Mouse (Mus musculus): ENCODE results near the gene Fbxl7. TPM values are rescaled to one million over a fixed set of nuclear protein-coding genes. Genes with fewer than 3 reads are reported as not detected.
"Not testable (repeated sequence)": the region's sequence is repeated elsewhere in the genome, so short reads cannot be mapped to it uniquely, and the experiment has no call there.

Fbxl7 gene
- total RNA-seq, 2 experiments from 2014 or later: 3.1 to 3.4 TPM

- intact Hi-C loops (cut with DNase I): no loop called here
- no peak for DNase-seq (ENCODE audit: low spot score)
Observed at GRCm38 (mm10) chr15:26831141-26831540, 64.2 kb downstream of the Fbxl7 start.

DNA sequence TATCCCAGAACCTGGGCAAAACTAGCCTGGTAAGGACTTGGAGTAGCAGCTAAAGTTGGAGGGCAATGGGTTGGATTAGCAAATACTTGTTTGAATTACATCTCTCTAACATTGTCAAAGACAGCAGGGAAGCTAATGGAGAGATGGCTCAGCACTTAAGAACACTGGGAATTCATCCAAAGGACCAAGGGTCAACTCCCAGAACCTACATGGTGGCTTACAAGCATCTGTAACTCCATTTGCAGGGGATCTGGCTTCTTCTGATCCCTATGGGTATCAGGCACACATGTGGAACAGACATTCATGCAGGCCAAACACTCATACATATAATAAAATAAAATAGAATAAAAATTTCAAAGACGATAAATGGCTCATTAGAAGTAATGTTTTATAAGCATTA is 78.4 kb downstream of the Fbxl7 start:
- DNase-seq (ENCODE audit: low spot score): no peak
- intact Hi-C loops (cut with DNase I): no loop called here

- DNase-seq (ENCODE audit: low spot score): no peak
- intact Hi-C loops (cut with DNase I): no loop called here
Observed at GRCm38 (mm10) chr15:26812856-26813255, 82.5 kb downstream of the Fbxl7 start.

DNA sequence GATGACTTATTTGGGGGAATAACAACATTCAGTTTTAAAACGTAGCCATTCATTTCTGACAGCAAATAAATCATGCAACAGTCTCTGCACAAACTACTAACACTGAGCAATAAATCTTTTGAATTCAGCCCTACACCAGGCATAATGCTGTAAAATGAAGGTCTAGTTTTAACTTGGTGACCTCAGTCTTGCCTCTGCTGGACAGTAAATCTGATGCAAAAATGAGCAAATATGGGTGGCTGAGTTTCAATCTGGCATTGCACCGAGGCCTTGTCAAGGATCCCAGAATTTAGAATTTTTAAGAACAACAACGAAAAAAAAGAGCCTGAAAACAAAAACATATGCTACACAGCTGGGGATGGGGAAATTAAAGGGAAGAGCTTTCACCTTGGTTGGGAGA is 85.8 kb downstream of the Fbxl7 start:
- no peak for DNase-seq (ENCODE audit: low spot score)
- intact Hi-C loops (cut with DNase I): no loop called here

GRCm38 (mm10) chr15:26804046-26804445 is 91.3 kb downstream of the Fbxl7 start:
- intact Hi-C loops (cut with DNase I): loop anchor here (5.0 kb wide), 1 partner anchor 38 kb away; no protein-coding TSS in a partner anchor
- DNase-seq (ENCODE audit: low spot score): no peak

DNA sequence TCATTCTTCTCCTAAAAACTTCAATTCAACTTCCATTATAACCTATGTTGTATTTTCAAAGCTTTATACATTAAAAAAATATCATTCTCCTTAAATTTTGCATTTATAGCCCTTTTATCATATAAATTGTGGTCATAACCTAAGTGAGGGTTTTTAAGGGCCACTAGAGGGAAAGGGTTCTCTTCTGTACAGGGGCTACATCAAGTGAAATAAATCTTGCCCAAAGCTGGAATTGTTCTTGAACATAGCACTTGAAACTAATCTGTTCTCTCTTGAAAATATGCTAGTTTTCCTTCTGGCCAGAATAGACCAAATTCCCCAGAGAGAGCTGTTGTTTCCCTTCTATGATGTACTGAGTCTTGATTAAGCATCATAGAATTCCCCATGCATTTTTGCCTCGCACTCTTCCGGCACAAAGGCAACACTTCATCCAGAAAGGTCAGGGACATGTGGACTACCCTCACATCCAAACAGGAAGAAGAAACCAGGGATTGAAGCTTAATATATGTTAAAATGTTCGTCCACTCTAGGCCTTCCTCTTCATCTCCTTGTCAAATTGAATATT is 95.8 kb downstream of the Fbxl7 start:
- DNase-seq (ENCODE audit: low spot score): no peak
- intact Hi-C loops (cut with DNase I): loop anchor here (5.0 kb wide), 1 partner anchor 43 kb away; no protein-coding TSS in a partner anchor

- intact Hi-C loops (cut with DNase I): no loop called here
- no peak for DNase-seq (ENCODE audit: low spot score)
Observed at GRCm38 (mm10) chr15:26795937-26796336, 99.4 kb downstream of the Fbxl7 start.

DNA sequence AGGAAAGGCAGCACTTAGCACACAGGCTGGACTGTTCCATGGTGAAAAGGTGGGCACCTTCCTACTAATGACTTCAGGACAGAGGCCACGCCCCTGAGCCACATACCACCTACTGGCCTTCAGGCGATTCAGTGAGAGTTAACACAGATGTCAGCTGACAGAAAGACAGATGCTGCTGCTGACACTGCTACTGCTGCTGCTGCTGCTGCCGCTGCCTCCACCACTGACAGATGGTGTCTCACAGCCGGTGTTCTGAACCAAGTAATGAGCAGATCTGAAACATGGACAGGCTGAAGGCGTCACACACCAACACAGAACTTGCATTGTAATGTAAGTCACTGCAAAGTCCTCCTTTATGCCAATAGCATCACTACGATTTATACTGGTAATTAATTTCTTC is 99.9 kb downstream of the Fbxl7 start:
- DNase-seq (ENCODE audit: low spot score): no peak
- intact Hi-C loops (cut with DNase I): no loop called here

- intact Hi-C loops (cut with DNase I): no loop called here
- DNase-seq (ENCODE audit: low spot score): no peak
Observed at GRCm38 (mm10) chr15:26787148-26787547, 108.2 kb downstream of the Fbxl7 start.

GRCm38 (mm10) chr15:26780557-26780956 is 114.8 kb downstream of the Fbxl7 start:
- DNase-seq (ENCODE audit: low spot score): no peak
- intact Hi-C loops (cut with DNase I): no loop called here

DNA sequence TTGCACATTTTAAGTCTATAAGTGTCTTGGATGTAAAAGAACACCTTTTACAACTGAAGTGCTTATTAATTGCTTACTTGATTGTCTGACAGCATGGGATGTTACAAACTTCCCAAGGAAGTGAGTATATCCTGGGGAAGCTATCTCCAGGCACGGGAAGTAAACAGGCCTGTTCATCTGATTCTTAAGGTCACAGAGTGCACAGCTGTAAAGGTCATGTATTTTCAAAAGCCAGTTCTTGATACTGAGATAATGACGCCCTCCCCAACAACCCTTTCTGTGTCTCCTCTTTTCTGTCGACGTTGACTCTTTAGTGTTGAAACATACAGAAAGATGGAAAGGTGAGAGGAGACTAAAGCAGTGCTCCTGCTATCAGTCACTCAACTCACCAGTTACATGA is 116.3 kb downstream of the Fbxl7 start:
- DNase-seq (ENCODE audit: low spot score): no peak
- intact Hi-C loops (cut with DNase I): no loop called here

- no peak for DNase-seq (ENCODE audit: low spot score)
- intact Hi-C loops (cut with DNase I): no loop called here
Observed at GRCm38 (mm10) chr15:26775720-26776119, 119.7 kb downstream of the Fbxl7 start.

- DNase-seq (ENCODE audit: low spot score): no peak
- intact Hi-C loops (cut with DNase I): no loop called here
Observed at GRCm38 (mm10) chr15:26774895-26775294, 120.5 kb downstream of the Fbxl7 start.

DNA sequence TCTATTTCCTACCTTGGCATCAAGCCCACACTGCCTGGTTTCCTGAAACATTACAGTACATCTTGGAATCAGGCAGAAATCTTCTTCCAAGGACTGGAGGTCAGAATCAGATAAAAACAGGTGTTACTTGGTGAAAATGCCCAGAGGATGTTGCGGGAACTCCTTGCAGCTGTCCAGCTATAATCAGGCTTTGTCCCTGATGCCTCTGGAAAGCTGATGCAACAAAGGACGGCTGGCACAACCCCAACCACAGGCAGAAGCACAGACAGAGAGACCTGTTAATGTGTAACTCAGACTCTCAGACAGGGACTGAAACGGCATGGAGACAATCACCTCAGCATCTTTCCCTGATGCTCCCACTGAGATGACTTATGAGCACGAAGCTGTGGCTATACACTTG is 133.7 kb downstream of the Fbxl7 start:
- intact Hi-C loops (cut with DNase I): no loop called here
- DNase-seq (ENCODE audit: low spot score): no peak

DNA sequence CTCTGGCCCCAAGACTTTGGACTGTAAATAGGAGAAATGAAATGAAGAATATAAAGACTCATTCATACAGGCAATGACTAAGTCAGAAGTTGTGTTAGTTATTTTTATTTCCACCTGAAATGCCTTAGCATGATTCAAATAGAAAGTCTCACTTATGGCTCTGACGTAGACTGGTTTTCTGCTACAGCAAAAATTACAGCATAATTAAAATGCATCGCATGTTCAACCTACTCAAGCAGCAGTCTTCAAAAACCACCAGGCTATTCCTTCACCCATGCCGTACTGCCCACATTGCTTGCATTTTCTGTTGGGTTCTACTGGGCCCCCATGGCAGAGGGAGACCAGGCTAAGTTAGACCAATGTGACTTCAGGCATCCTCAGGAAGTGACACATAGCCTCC is 146.9 kb downstream of the Fbxl7 start:
- DNase-seq (ENCODE audit: low spot score): no peak
- intact Hi-C loops (cut with DNase I): loop anchor here (10.0 kb wide), 1 partner anchor 754 kb away; no protein-coding TSS in a partner anchor

DNA sequence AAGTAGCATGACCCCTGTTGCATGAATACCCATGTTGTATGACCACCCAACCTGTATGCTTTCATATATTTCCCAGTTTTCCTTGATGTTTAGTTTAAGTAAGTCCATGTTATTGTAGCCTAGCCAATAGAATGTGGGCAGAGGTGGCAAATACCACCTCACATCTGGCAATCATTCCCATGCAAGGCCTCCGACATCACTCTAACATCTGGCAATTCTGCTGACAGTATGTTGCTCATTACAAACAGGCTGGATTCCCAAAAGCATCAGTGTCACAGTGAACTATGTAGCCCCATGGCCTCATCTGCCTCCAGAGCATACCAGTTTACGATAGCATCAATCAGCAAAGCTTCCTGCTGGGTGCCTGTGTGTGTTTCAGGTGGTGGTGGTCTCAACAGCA is 163.0 kb downstream of the Fbxl7 start:
- intact Hi-C loops (cut with DNase I): no loop called here
- DNase-seq (ENCODE audit: low spot score): no peak

DNA sequence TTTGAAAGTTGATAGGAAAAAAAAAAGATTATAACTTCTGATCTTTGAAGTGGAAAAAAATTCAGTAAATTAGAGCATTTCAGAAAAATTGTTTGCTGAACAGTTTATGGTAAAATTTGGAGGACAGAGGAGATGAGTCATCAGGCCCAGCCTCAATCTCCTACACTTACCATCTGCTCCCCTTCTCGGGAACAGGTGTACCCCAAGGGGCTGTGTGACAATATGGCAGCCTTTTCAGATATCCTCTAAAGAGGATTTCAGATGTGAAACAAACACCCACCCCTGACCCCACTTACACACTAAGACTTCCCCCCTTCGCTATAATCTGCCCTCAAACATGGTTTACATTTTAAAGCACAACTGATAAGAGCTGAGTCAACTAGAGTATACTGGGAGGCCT is 164.6 kb downstream of the Fbxl7 start:
- no peak for DNase-seq (ENCODE audit: low spot score)
- intact Hi-C loops (cut with DNase I): no loop called here

GRCm38 (mm10) chr15:26729341-26729740 is 166.0 kb downstream of the Fbxl7 start:
- DNase-seq (ENCODE audit: low spot score); intact Hi-C loops (cut with DNase I): not testable (repeated sequence)

DNA sequence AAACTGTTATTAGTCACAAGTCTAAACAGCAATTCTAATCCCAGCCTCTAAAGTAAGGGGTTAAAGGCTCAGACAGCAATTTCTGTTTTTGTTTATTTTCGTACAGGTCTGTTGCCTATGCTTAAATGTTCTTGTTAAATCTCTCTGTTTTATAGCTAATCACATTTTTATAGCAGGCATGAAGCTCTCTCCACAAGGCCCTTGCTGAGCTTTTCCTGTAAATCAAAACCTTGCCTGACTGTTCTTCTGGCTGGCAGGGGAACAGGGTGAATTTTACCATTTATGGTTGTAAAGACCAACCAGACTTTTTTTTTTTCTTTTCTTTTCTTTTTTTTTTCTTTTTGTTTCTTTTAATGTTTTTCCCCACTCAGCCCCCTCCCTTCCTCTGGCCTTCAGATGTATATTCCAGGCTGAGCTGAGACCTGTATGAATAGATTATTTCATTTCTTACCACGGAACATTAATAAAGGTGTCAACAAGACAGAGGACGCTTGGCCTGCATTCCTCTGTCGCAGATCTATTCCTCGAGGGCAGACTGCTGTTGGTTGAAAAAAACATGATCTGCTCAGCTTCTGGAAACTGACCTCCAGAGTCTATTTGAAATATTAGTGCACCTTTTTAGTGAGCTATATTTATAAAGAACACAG is 176.9 kb downstream of the Fbxl7 start:
- intact Hi-C loops (cut with DNase I): no loop called here
- no peak for DNase-seq (ENCODE audit: low spot score)

DNA sequence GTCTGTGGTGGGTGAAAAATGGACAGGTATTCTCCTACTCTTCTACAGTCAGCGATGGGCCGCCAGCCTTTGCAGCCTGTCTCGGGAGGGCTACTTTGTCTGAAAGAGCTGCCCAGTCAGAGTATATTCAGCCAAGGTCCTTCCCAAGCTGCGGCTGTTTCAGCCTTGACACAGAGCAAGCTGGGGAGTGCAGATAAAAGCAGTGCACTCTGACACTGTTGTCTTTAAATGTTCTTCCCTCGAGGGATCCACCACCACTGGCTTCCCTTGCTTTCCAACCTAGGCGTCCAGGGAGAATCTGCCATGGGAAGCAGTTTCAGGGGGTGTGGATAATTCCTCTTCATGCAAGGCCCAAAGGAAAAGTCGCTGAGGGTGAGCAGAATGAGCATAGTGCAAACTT is 177.4 kb downstream of the Fbxl7 start:
- no peak for DNase-seq (ENCODE audit: low spot score)
- intact Hi-C loops (cut with DNase I): no loop called here

DNA sequence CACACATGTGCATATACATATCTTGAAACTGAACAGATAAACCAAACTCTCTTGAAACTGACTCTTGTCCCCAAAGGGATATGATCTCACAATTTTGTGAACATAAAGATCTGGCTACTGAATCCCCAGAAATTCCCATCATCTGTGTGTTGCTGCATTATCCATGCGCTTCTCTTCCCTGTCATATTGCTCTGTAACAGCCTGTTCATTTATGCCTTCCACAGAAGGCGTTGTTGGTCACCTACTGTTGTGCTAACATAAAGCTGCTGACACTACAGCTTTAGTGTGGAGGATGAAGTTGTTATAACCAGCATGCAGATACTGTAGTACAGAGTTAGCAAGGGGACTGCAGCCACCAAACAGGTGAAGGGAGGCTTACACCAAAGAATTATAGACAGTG is 179.2 kb downstream of the Fbxl7 start:
- intact Hi-C loops (cut with DNase I): no loop called here
- DNase-seq (ENCODE audit: low spot score): no peak

GRCm38 (mm10) chr15:26715635-26716034 is 179.7 kb downstream of the Fbxl7 start:
- intact Hi-C loops (cut with DNase I): no loop called here
- no peak for DNase-seq (ENCODE audit: low spot score)

Data from heart, postnatal 25 days (tissue).